Mouse (Mus musculus) ES-Bruce4 (cell line): ENCODE measurements around the gene Hps4. TPM values are rescaled to one million over a fixed set of nuclear protein-coding genes. Genes with fewer than 3 reads are reported as not detected.
A peak's percentile ranks its signal among the peaks of the same experiment; 100 is the strongest.

Experiments
- H3K27ac ChIP-seq: 2 replicates; pipeline ENCODE4 v1.5.1; 2012; ENCODE audit warnings: low read length, inconsistent platforms; ENCODE audit not compliant: insufficient read depth
- H3K27me3 ChIP-seq: 2 replicates; pipeline ENCODE4 v1.6.1; 2012; ENCODE audit warnings: mild to moderate bottlenecking, low read length, inconsistent platforms; ENCODE audit not compliant: control insufficient read depth, poor library complexity, insufficient read depth, severe bottlenecking
- H3K36me3 ChIP-seq: 2 replicates; pipeline ENCODE4 v1.6.1; 2012; ENCODE audit warnings: inconsistent platforms, mild to moderate bottlenecking, low read length, moderate library complexity; ENCODE audit not compliant: control insufficient read depth, poor library complexity, insufficient read depth, severe bottlenecking
- H3K4me1 ChIP-seq: one replicate; pipeline ENCODE4 v1.8.1; 2011; ENCODE audit warnings: low read length; ENCODE audit not compliant: control insufficient read depth, insufficient read depth
- H3K4me3 ChIP-seq: 2 replicates; pipeline ENCODE4 v1.5.1; 2011; ENCODE audit warnings: low read depth, mild to moderate bottlenecking, low read length
- H3K9ac ChIP-seq: 2 replicates; pipeline ENCODE4 v1.6.1; 2012; ENCODE audit warnings: low read depth, mild to moderate bottlenecking, inconsistent platforms; ENCODE audit not compliant: poor library complexity, severe bottlenecking
- H3K9me3 ChIP-seq: replicated peaks from 2 replicates; pipeline ENCODE4 v1.6.1; 2012; ENCODE audit warnings: mild to moderate bottlenecking, low read length, inconsistent platforms; ENCODE audit not compliant: control insufficient read depth, poor library complexity, insufficient read depth, severe bottlenecking
- CTCF ChIP-seq: IDR thresholded peaks from one replicate; pipeline ENCODE4 v1.8.1; 2011; ENCODE audit warnings: low read depth, low read length
- EP300 ChIP-seq: IDR thresholded peaks from 2 replicates; pipeline ENCODE4 v1.6.1; 2011; ENCODE audit warnings: low read depth, low read length; ENCODE audit not compliant: insufficient read depth
- POLR2A ChIP-seq: IDR thresholded peaks from one replicate; pipeline ENCODE4 v1.8.1; 2011; ENCODE audit warnings: low read length; ENCODE audit not compliant: insufficient read depth
- polyA plus RNA-seq: library from polyadenylated mRNA; stranded (reverse); fragments of >200 nt; gene quantifications from 2 replicates; pipeline ENCODE4 v1.2.4, GENCODE M21; 2011; ENCODE audit warnings: low read depth; ENCODE audit not compliant: missing spikeins, insufficient read depth, insufficient read length

Gene Hps4
- polyA plus RNA-seq, 1 experiment = 17.3 TPM

GRCm38 (mm10) chr5:112394415-112394763, 51.5 kb downstream of the Hps4 start:
- Histone ChIP-seq H3K9ac (peak overlapping the region; percentile 30), H3K27me3 (no peaks in the 10 kb centered on the region), H3K36me3 (no peaks in the 10 kb centered on the region), H3K4me3 (peak overlapping the region; percentile 76), H3K27ac (no peak overlapping the region), H3K4me1 (no peaks in the 10 kb centered on the region), H3K9me3 (no peaks in the 10 kb centered on the region)
- TF ChIP-seq CTCF = no peak
- TF ChIP-seq POLR2A = no peak
- TF ChIP-seq EP300 = no peak

- no peak within 1 kb of the TSS for H3K27ac ChIP-seq
- TF ChIP-seq CTCF (no peak), POLR2A (no peak), EP300 (no peak)
- peak within 1 kb of the TSS; percentile 79 for H3K4me3 ChIP-seq
- H3K9me3 ChIP-seq = no peaks in the 10 kb centered on the region
- H3K9ac ChIP-seq = peak within 1 kb of the TSS; percentile 30
- no peaks in the 10 kb centered on the region for H3K27me3 ChIP-seq
- no peaks in the 10 kb centered on the region for H3K4me1 ChIP-seq
- H3K36me3 ChIP-seq = no peaks in the 10 kb centered on the region
Measured at GRCm38 (mm10) chr5:112394779-112395443, 52.0 kb downstream of the Hps4 start, which contains the start of gene Asphd2. TSS of gene Asphd2 (minus strand) at chr5:112394866.

- Histone ChIP-seq H3K4me1 (no peaks in the 10 kb centered on the region), H3K9me3 (no peaks in the 10 kb centered on the region), H3K27ac (no peak overlapping the region), H3K4me3 (no peak overlapping the region), H3K9ac (no peak overlapping the region), H3K27me3 (no peaks in the 10 kb centered on the region), H3K36me3 (no peaks in the 10 kb centered on the region)
- TF ChIP-seq EP300 = no peak
- TF ChIP-seq CTCF = no peak
- no peak for TF ChIP-seq POLR2A
Measured at GRCm38 (mm10) chr5:112396066-112396465, 53.2 kb downstream of the Hps4 start.

- Histone ChIP-seq H3K4me1 (no peaks in the 10 kb centered on the region), H3K9me3 (no peaks in the 10 kb centered on the region), H3K4me3 (no peak overlapping the region), H3K36me3 (no peaks in the 10 kb centered on the region), H3K9ac (no peak overlapping the region), H3K27ac (no peak overlapping the region), H3K27me3 (no peaks in the 10 kb centered on the region)
- TF ChIP-seq EP300 (no peak), POLR2A (no peak), CTCF (no peak)
Measured at GRCm38 (mm10) chr5:112399284-112399683, 56.4 kb downstream of the Hps4 start.

- Histone ChIP-seq H3K9ac (no peak overlapping the region), H3K4me3 (no peak overlapping the region)
- TF ChIP-seq POLR2A = no peak
- TF ChIP-seq EP300 = no peak
- TF ChIP-seq CTCF = no peak
Measured at GRCm38 (mm10) chr5:112402437-112402836, 59.6 kb downstream of the Hps4 start.

GRCm38 (mm10) chr5:112406017-112406416, 63.1 kb downstream of the Hps4 start:
- no peak overlapping the region for H3K9ac ChIP-seq
- no peak overlapping the region for H3K27ac ChIP-seq
- TF ChIP-seq CTCF (no peak), POLR2A (no peak), EP300 (no peak)
- no peaks in the 10 kb centered on the region for H3K4me1 ChIP-seq
- no peaks in the 10 kb centered on the region for H3K9me3 ChIP-seq
- no peak overlapping the region for H3K4me3 ChIP-seq
- H3K36me3 ChIP-seq = no peaks in the 10 kb centered on the region
- H3K27me3 ChIP-seq = no peaks in the 10 kb centered on the region

More at GRCm38 (mm10) chr5:112402437-112402836, 59.6 kb downstream of the Hps4 start:
- no peaks in the 10 kb centered on the region for H3K27me3 ChIP-seq
- H3K4me1 ChIP-seq = no peaks in the 10 kb centered on the region
- no peak overlapping the region for H3K27ac ChIP-seq
- H3K9me3 ChIP-seq = no peaks in the 10 kb centered on the region
- H3K36me3 ChIP-seq = no peaks in the 10 kb centered on the region
